Comparison of ENCODE assay signal across 13 mouse cellular contexts in the genomic region with DNA sequence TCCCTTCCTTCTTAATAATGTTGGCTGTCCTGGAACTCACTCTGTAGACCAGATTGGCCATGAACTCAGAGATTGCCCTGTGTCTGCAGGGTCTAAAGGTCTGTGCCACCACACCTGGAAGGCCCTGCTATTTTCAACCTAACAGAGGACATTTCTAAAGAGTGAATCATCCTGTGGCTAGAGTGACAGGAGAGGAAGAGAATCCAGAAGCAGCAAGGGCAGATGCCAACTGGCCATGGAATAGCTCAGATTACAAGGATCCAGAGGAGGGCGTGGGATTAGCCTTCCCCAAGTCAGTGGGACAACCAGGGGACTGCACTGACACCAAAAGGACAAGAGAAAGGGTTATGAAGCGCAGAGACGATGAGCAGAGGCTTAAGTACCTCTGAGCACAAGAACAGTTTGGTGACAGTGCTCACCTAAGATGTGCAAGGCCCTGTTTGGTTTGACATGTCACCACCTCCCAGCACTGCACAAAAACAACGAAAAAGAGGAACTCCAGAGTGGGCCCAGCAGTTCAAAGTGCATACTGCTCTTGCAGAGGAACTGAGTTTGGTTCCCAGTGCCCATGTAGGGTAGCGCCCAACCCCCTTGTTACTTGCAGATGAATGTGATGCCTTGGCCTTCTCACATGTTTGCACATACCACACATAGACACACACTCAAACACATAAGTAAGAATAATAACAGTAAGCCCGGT. TPM values are rescaled to one million over a fixed set of nuclear protein-coding genes. Genes with fewer than 3 reads are reported as not detected.
DNase-seq lines count a peak whose midpoint lies in the region; ATAC-seq and TF ChIP-seq lines count a peak whose summit lies in the region.
"Had no signal": no experiment of that assay in that cellular context is flagged by ENCODE, and none has a peak within 500 bp of the region (broad histone marks: within the 10 kb centered on the region; RNA-seq: fewer than 3 reads in every experiment).

No protein-coding gene starts in this region.

- no peak for TF ChIP-seq RAD21 in MEL (IDR thresholded peaks at IDR 0.05; ENCODE audit: low read depth, low read length)

- H3K27me3 ChIP-seq in MEL (ENCODE audit: control insufficient read depth in 1 of 2, insufficient read depth in 2 of 2, low read length in 2 of 2): no peaks in the 10 kb centered on the region
- no peaks in the 10 kb centered on the region for H3K27me3 ChIP-seq in liver, embryonic 11.5 days (replicated peaks; ENCODE audit: control insufficient read depth, insufficient read depth, low read length)
- no peaks in the 10 kb centered on the region for H3K27me3 ChIP-seq in midbrain, embryonic 16.5 days (ENCODE audit: control insufficient read depth, insufficient read depth, low read depth, low read length)

- TF ChIP-seq POLR2A in MEL (IDR thresholded peaks at IDR 0.05; ENCODE audit: control insufficient read depth in 1 of 2, insufficient read depth in 1 of 2, low read depth in 1 of 2, low read length in 2 of 2, poor library complexity in 1 of 2): no peak

- no peaks in the 10 kb centered on the region for H3K9me3 ChIP-seq in MEL (replicated peaks; ENCODE audit: insufficient read depth, low read length)
- no peaks in the 10 kb centered on the region for H3K9me3 ChIP-seq in liver, embryonic 11.5 days (ENCODE audit: control insufficient read depth, low read length)
- no peaks in the 10 kb centered on the region for H3K9me3 ChIP-seq in midbrain, embryonic 16.5 days (replicated peaks; ENCODE audit: control insufficient read depth, low read length, poor library complexity, severe bottlenecking)
- H3K9me3 ChIP-seq: hindbrain, embryonic 10.5 days had no signal

- TF ChIP-seq CTCF in MEL (IDR thresholded peaks at IDR 0.05 in 2 of 3, conservative IDR thresholded peaks at IDR 0.05 in 1 of 3; ENCODE audit: control insufficient read depth in 1 of 3, insufficient read depth in 1 of 3, low read depth in 2 of 3, low read length in 3 of 3, poor library complexity in 1 of 3, severe bottlenecking in 1 of 3): no peak

- peaks cover 11% of the 10 kb centered on the region for H3K79me2 ChIP-seq in MEL (ENCODE audit: control insufficient read depth, insufficient read depth, low read length, poor library complexity)
- peaks cover 13% of the 10 kb centered on the region for H3K79me2 ChIP-seq in macrophage (ENCODE audit: inconsistent target)

- H3K9ac ChIP-seq in MEL (ENCODE audit: control insufficient read depth, low read depth, low read length, poor library complexity, severe bottlenecking): no peak overlapping the region
- no peak overlapping the region; the same call in 1 of the 2 replicates for H3K9ac ChIP-seq in liver, embryonic 11.5 days (ENCODE audit: low read depth, low read length)
- no peak overlapping the region for H3K9ac ChIP-seq in midbrain, embryonic 16.5 days (ENCODE audit: low read depth, low read length)

- H3K4me3 ChIP-seq in MEL (ENCODE audit: control insufficient read depth in 1 of 2, insufficient read depth in 1 of 2, low read depth in 2 of 2, low read length in 2 of 2) (no peak overlapping the region), macrophage (ENCODE audit: inconsistent target) (no peak overlapping the region)
- H3K4me3 ChIP-seq in liver, embryonic 11.5 days (ENCODE audit: low read depth, low read length): no peak overlapping the region
- no peak overlapping the region for H3K4me3 ChIP-seq in midbrain, embryonic 16.5 days (ENCODE audit: low read depth, low read length)
- H3K4me3 ChIP-seq: hindbrain, embryonic 10.5 days had no signal

- TF ChIP-seq EP300 in MEL (IDR thresholded peaks at IDR 0.05; ENCODE audit: low read depth in 1 of 2, low read length in 2 of 2): peak; percentile 55 to 73

- DNase-seq in 416B (ENCODE audit: low read depth) (peak; percentile 74), MEL (ENCODE audit: low read depth, low spot score) (peak; percentile 93)
- DNase-seq in liver, embryonic 11.5 days (ENCODE audit: low spot score): no peak
- no peak for DNase-seq in layer of hippocampus, adult 11-12 months (ENCODE audit: low spot score)
- no peak for DNase-seq in cerebellum, postnatal 10 days
- DNase-seq in ovary, adult 18-20 months (ENCODE audit: low spot score): no peak
- DNase-seq: kidney, adult 2 months; left cerebral cortex, postnatal 4 days; right cerebral cortex, adult 18-20 months had no signal

- peaks cover 0 to 34% of the 10 kb centered on the region in 2 experiments; a peak in 2 of 4 replicates for H3K36me3 ChIP-seq in MEL (ENCODE audit: control insufficient read depth in 1 of 2, insufficient read depth in 2 of 2, low read length in 2 of 2)
- H3K36me3 ChIP-seq in liver, embryonic 11.5 days (ENCODE audit: control insufficient read depth, insufficient read depth, low read length): no peaks in the 10 kb centered on the region
- H3K36me3 ChIP-seq in macrophage (ENCODE audit: inconsistent target): no peaks in the 10 kb centered on the region
- H3K36me3 ChIP-seq in midbrain, embryonic 16.5 days (ENCODE audit: control insufficient read depth, insufficient read depth, low read length): no peaks in the 10 kb centered on the region
- H3K36me3 ChIP-seq: G1E; hindbrain, embryonic 10.5 days had no signal

- no peak overlapping the region for H3K4me2 ChIP-seq in liver, embryonic 11.5 days
- H3K4me2 ChIP-seq in midbrain, embryonic 16.5 days (ENCODE audit: low read length): no peak overlapping the region

- peaks cover 20 to 28% of the 10 kb centered on the region in 2 experiments for H3K4me1 ChIP-seq in MEL (ENCODE audit: control insufficient read depth in 1 of 2, insufficient read depth in 2 of 2, low read length in 2 of 2)
- H3K4me1 ChIP-seq in liver, embryonic 11.5 days (replicated peaks; ENCODE audit: control insufficient read depth, insufficient read depth, low read length): peaks cover 15% of the 10 kb centered on the region
- peaks cover 14% of the 10 kb centered on the region for H3K4me1 ChIP-seq in midbrain, embryonic 16.5 days (ENCODE audit: control insufficient read depth, insufficient read depth, low read length)

- 65% methylated on average over 6 of the region's 6 CpGs for WGBS in liver, embryonic 11.5 days
- 63% methylated on average over 5 of the region's 6 CpGs for WGBS in macrophage (ENCODE audit: missing documents)
- 79% methylated on average over 6 of the region's 6 CpGs for WGBS in midbrain, embryonic 16.5 days

- ATAC-seq in liver, embryonic 11.5 days (replicated peaks; ENCODE audit: low FRiP score): no peak
- ATAC-seq in midbrain, embryonic 16.5 days: no peak

- H3K27ac ChIP-seq in MEL (ENCODE audit: control insufficient read depth, low read depth, low read length) (peak overlapping the region; percentile 56), macrophage (peak overlapping the region; percentile 57)
- peak overlapping the region; percentile 48; the same call in 1 of the 2 replicates for H3K27ac ChIP-seq in liver, embryonic 11.5 days (ENCODE audit: low read depth, low read length)
- H3K27ac ChIP-seq in midbrain, embryonic 16.5 days (ENCODE audit: low read length): no peak overlapping the region
- H3K27ac ChIP-seq: hindbrain, embryonic 10.5 days had no signal

TF ChIP-seq in MEL, 35 proteins besides CTCF, POLR2A, EP300 and RAD21 (continues in another document):
- TF ChIP-seq POLR2AphosphoS2 (IDR thresholded peaks at IDR 0.05; ENCODE audit: low read length) (no peak), TBP (IDR thresholded peaks at IDR 0.05; ENCODE audit: low read depth, low read length) (no peak), NRF1 (IDR thresholded peaks at IDR 0.05; ENCODE audit: insufficient read depth, low read depth, low read length, poor library complexity, severe bottlenecking) (no peak), ZNF384 (IDR thresholded peaks at IDR 0.05; ENCODE audit: low read depth, low read length) (no peak), TCF12 (IDR thresholded peaks at IDR 0.05; ENCODE audit: low read depth, low read length) (no peak), USF2 (IDR thresholded peaks at IDR 0.05; ENCODE audit: borderline replicate concordance in 1 of 2, insufficient read depth in 1 of 2, low read depth in 1 of 2, low read length in 2 of 2) (no peak)

RNA-seq across cellular contexts. Expression of a gene that starts 3.7 kb away (rescaled TPM):
- total RNA-seq in MEL (2012; rRNA removed): 22.1 and 22.6 TPM in 2 replicates
- 10 to 100 TPM; 17.1 to 66.9 TPM for polyA plus RNA-seq in MEL (2012; ENCODE audit: insufficient read depth in 1 of 2, insufficient read length in 2 of 2, low read depth in 1 of 2, low replicate concordance in 2 of 2, missing spikeins in 1 of 2)
- polyA plus RNA-seq in liver, embryonic 11.5 days (2014; fragmentation: Nextera tagmentation; extraction: Ambion mirVana): 19.4 and 23.6 TPM in 2 replicates
- total RNA-seq in macrophage (2018; cell fraction: chromatin; rRNA removed): 10 to 100 TPM in 14 of 26 experiments, 1 to 10 TPM in 12; 3.4 to 18.6 (median 10.6) TPM
- total RNA-seq in macrophage (2018; cell fraction: cytosol; rRNA removed): 1 to 10 TPM in 25 of 26 experiments, under 1 TPM in 1; 0.86 to 3.2 (median 2.4) TPM
- total RNA-seq in macrophage (2018; cell fraction: nucleus; rRNA removed): 10 to 100 TPM in 2 of 26 experiments, 1 to 10 TPM in 24; 2.5 to 28.8 (median 6.8) TPM
- 1.5 to 6.1 TPM (median 1.9 TPM) in 3 replicates for polyA plus RNA-seq in macrophage (2018)
- polyA plus RNA-seq in midbrain, embryonic 16.5 days (2015; fragmentation: Nextera tagmentation; extraction: Ambion mirVana): 4.3 and 5.1 TPM in 2 replicates

RNA-seq across cellular contexts. Expression of a gene that starts 4.7 kb away (rescaled TPM):
- total RNA-seq in MEL (2012; rRNA removed): 104 and 107 TPM in 2 replicates
- polyA plus RNA-seq in MEL (2012; ENCODE audit: insufficient read depth in 1 of 2, insufficient read length in 2 of 2, low read depth in 1 of 2, low replicate concordance in 2 of 2, missing spikeins in 1 of 2) (10 to 100 TPM in 1 of 2 experiments, not detected in 1; 71.7 TPM), macrophage (2018) (27.5 to 59.0 TPM (median 37.3 TPM) in 3 replicates)
- 99.7 and 116 TPM in 2 replicates for polyA plus RNA-seq in liver, embryonic 11.5 days (2014; fragmentation: Nextera tagmentation; extraction: Ambion mirVana)
- 100 to 1,000 TPM in 22 of 26 experiments, 10 to 100 TPM in 4; 65.9 to 570 (median 261) TPM for total RNA-seq in macrophage (2018; cell fraction: chromatin; rRNA removed)
- 10 to 100 TPM; 46.9 to 78.6 (median 56.5) TPM for total RNA-seq in macrophage (2018; cell fraction: cytosol; rRNA removed)
- total RNA-seq in macrophage (2018; cell fraction: nucleus; rRNA removed): 100 to 1,000 TPM in 23 of 26 experiments, 10 to 100 TPM in 3; 70.6 to 590 (median 171) TPM
- polyA plus RNA-seq in midbrain, embryonic 16.5 days (2015; fragmentation: Nextera tagmentation; extraction: Ambion mirVana): 10.4 and 12.7 TPM in 2 replicates

RNA-seq across cellular contexts. Expression of a gene that starts 56.5 kb away (rescaled TPM):
- total RNA-seq in MEL (2012; rRNA removed): 30.0 and 33.9 TPM in 2 replicates
- 10 to 100 TPM in 1 of 2 experiments, not detected in 1; 23.6 TPM for polyA plus RNA-seq in MEL (2012; ENCODE audit: insufficient read depth in 1 of 2, insufficient read length in 2 of 2, low read depth in 1 of 2, low replicate concordance in 2 of 2, missing spikeins in 1 of 2)
- 31.9 and 35.2 TPM in 2 replicates for polyA plus RNA-seq in liver, embryonic 11.5 days (2014; fragmentation: Nextera tagmentation; extraction: Ambion mirVana)
- total RNA-seq in macrophage (2018; cell fraction: chromatin; rRNA removed): 10 to 100 TPM in 5 of 26 experiments, 1 to 10 TPM in 21; 1.0 to 12.9 (median 5.6) TPM
- 10 to 100 TPM in 18 of 26 experiments, 1 to 10 TPM in 8; 4.6 to 15.5 (median 10.5) TPM for total RNA-seq in macrophage (2018; cell fraction: cytosol; rRNA removed)
- 10 to 100 TPM in 10 of 26 experiments, 1 to 10 TPM in 16; 1.6 to 17.8 (median 8.9) TPM for total RNA-seq in macrophage (2018; cell fraction: nucleus; rRNA removed)
- 7.9 to 16.0 TPM (median 9.1 TPM) in 3 replicates for polyA plus RNA-seq in macrophage (2018)
- 22.2 and 22.4 TPM in 2 replicates for polyA plus RNA-seq in midbrain, embryonic 16.5 days (2015; fragmentation: Nextera tagmentation; extraction: Ambion mirVana)

Comparison
In these comparisons a context has a peak if more than half of its experiments do, and no peak if none do; other contexts are left out.
1. DNase-seq: peak in 416B (single experiment) and MEL (single experiment); none in liver, embryonic 11.5 days (single experiment), layer of hippocampus, adult 11-12 months (single experiment), cerebellum, postnatal 10 days (0 of 2) and ovary, adult 18-20 months (single experiment).